Mouse (Mus musculus): ENCODE data around the gene Rgs4. TPM values are rescaled to one million over a fixed set of nuclear protein-coding genes. Genes with fewer than 3 reads are reported as not detected.
A peak's percentile ranks its signal among the peaks of the same experiment; 100 is the strongest.

The Rgs4 gene
- 10 to 100 TPM; 12.4 to 16.1 TPM for total RNA-seq (2021)
- polyA plus RNA-seq (2012; rRNA removed) = 7.3 and 19.2 TPM in 2 replicates
- long read RNA-seq, transcript Rgs4-201 (5 exons, 2,941 nt) = major isoform, 14 of 15 reads
- long read RNA-seq, partial matches to known transcripts = 0 of 15 reads
- long read RNA-seq, other reads (novel, unspliced or antisense) = 1 of 15 reads

- Histone ChIP-seq H3K27ac (peak within 1 kb of the TSS; percentile 44), H3K9ac (ENCODE audit: low read depth, low read length) (peak within 1 kb of the TSS; percentile 42), H3K36me3 (ENCODE audit: control insufficient read depth, insufficient read depth, low read length) (no peaks in the 10 kb centered on the region), H3K79me2 (replicated peaks; ENCODE audit: control insufficient read depth, insufficient read depth, low read length) (no peaks in the 10 kb centered on the region), H3K27me3 (ENCODE audit: control insufficient read depth, insufficient read depth, low read length) (no peaks in the 10 kb centered on the region), H3K4me3 (peak within 1 kb of the TSS; percentile 39), H3K4me1 (ENCODE audit: control insufficient read depth, insufficient read depth, low read length) (no peaks in the 10 kb centered on the region)
- intact Hi-C loops (cut with DNase I) = loop anchor here (5.0 to 10.0 kb wide), 2 partner anchors 75 to 167 kb away; no protein-coding TSS in a partner anchor
- DNase-seq = peak; percentile 55 to 57
- 1% methylated on average over 16 of the region's 16 CpGs for WGBS
- peak; percentile 81 for TF ChIP-seq POLR2A (IDR thresholded peaks at IDR 0.05; ENCODE audit: insufficient read depth, low read depth, low read length)
- no peak for TF ChIP-seq EP300 (IDR thresholded peaks at IDR 0.05; ENCODE audit: insufficient read depth, low read depth, low read length)
Measured at GRCm38 (mm10) chr1:169747473-169747872, at the start of gene Rgs4. TSS of gene Rgs4 (minus strand) at chr1:169747642.

- H3K79me2 ChIP-seq (replicated peaks; ENCODE audit: control insufficient read depth, insufficient read depth, low read length) = no peaks in the 10 kb centered on the region
- H3K36me3 ChIP-seq (ENCODE audit: control insufficient read depth, insufficient read depth, low read length) = no peaks in the 10 kb centered on the region
- TF ChIP-seq EP300 (IDR thresholded peaks at IDR 0.05; ENCODE audit: insufficient read depth, low read depth, low read length) (no peak), POLR2A (IDR thresholded peaks at IDR 0.05; ENCODE audit: insufficient read depth, low read depth, low read length) (no peak), CTCF (IDR thresholded peaks at IDR 0.05) (no peak)
- H3K9ac ChIP-seq (ENCODE audit: low read depth, low read length) = no peak overlapping the region
- DNase-seq = no peak
- no peak overlapping the region for H3K4me3 ChIP-seq
- no peaks in the 10 kb centered on the region for H3K27me3 ChIP-seq (ENCODE audit: control insufficient read depth, insufficient read depth, low read length)
- H3K4me1 ChIP-seq (ENCODE audit: control insufficient read depth, insufficient read depth, low read length) = no peaks in the 10 kb centered on the region
- no peak overlapping the region for H3K27ac ChIP-seq
- 78% methylated on average over 5 of the region's 5 CpGs for WGBS
- intact Hi-C loops (cut with DNase I) = no loop called here
Measured at GRCm38 (mm10) chr1:169792437-169792836, 45.0 kb upstream of the Rgs4 start.

DNA sequence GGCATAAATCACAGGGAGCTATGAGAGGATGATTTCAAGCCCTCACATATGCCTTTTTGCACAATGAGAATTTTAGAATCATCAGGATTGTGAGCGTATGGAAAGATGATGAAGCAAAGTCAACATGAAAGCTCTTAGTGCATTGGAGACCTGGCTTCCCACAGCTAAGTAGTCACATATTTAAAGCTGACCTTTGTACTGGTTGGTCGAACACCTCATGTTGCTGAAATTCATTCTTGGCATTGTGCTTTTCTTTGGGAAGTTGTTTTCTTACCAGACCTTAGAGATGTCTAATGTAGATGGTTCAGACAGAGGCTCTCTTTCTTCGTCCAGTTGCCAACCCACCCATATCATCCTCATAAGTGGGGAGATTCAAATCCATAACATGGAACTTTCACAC, 38.5 kb upstream of the Rgs4 start:
- TF ChIP-seq CTCF (IDR thresholded peaks at IDR 0.05) (no peak), POLR2A (IDR thresholded peaks at IDR 0.05; ENCODE audit: insufficient read depth, low read depth, low read length) (no peak), EP300 (IDR thresholded peaks at IDR 0.05; ENCODE audit: insufficient read depth, low read depth, low read length) (no peak)
- H3K79me2 ChIP-seq (replicated peaks; ENCODE audit: control insufficient read depth, insufficient read depth, low read length) = no peaks in the 10 kb centered on the region
- no peak overlapping the region for H3K4me3 ChIP-seq
- no peaks in the 10 kb centered on the region for H3K4me1 ChIP-seq (ENCODE audit: control insufficient read depth, insufficient read depth, low read length)
- H3K9ac ChIP-seq (ENCODE audit: low read depth, low read length) = no peak overlapping the region
- no peaks in the 10 kb centered on the region for H3K27me3 ChIP-seq (ENCODE audit: control insufficient read depth, insufficient read depth, low read length)
- intact Hi-C loops (cut with DNase I) = no loop called here
- 73% methylated on average over 3 of the region's 3 CpGs for WGBS
- no peak overlapping the region for H3K27ac ChIP-seq
- DNase-seq = no peak
- no peaks in the 10 kb centered on the region for H3K36me3 ChIP-seq (ENCODE audit: control insufficient read depth, insufficient read depth, low read length)

DNA sequence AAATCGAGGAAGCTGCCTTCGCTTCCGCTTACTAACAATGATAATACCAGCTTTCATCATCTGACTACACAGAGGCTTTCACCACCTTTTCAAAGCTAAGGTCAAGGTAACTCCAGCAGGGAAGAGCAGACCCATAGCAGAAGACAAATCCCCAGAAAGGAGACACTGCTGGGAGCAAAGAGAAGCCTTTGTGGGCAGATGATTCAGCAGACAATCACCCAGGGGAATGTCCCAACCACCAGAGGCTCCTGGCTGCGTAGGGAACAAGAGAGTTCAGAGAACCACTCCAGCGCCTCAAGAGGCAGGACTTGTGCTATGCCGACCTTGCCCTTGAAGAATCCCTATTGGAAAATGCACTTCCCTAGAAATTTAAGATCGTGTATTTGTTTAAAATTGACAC, 29.1 kb upstream of the Rgs4 start:
- H3K4me1 ChIP-seq (ENCODE audit: control insufficient read depth, insufficient read depth, low read length) = no peaks in the 10 kb centered on the region
- H3K4me3 ChIP-seq = no peak overlapping the region
- 71% methylated on average over 7 of the region's 7 CpGs for WGBS
- intact Hi-C loops (cut with DNase I) = no loop called here
- no peak for DNase-seq
- H3K36me3 ChIP-seq (ENCODE audit: control insufficient read depth, insufficient read depth, low read length) = no peaks in the 10 kb centered on the region
- TF ChIP-seq CTCF (IDR thresholded peaks at IDR 0.05) = peak; percentile 24
- no peak for TF ChIP-seq POLR2A (IDR thresholded peaks at IDR 0.05; ENCODE audit: insufficient read depth, low read depth, low read length)
- no peak overlapping the region for H3K27ac ChIP-seq
- H3K9ac ChIP-seq (ENCODE audit: low read depth, low read length) = no peak overlapping the region
- H3K27me3 ChIP-seq (ENCODE audit: control insufficient read depth, insufficient read depth, low read length) = no peaks in the 10 kb centered on the region
- H3K79me2 ChIP-seq (replicated peaks; ENCODE audit: control insufficient read depth, insufficient read depth, low read length) = no peaks in the 10 kb centered on the region

DNA sequence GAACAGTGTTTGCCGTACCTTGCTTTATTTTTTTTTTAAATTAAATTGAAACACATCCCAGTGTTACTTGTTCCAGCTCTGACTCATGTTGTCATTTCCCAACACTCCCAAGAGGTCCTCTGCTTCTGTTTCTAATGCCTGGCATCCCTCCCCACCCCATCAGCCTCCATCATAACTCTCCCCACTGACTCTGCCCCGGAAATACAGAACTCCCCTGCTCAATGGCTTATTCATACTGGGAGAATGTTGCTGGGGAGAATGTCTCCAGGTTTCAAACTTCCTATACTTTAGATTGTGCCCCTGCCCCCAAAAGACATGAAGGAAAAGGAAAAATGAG, 17.1 kb upstream of the Rgs4 start:
- Histone ChIP-seq H3K4me1 (ENCODE audit: control insufficient read depth, insufficient read depth, low read length) (no peaks in the 10 kb centered on the region), H3K4me3 (no peak overlapping the region), H3K79me2 (replicated peaks; ENCODE audit: control insufficient read depth, insufficient read depth, low read length) (no peaks in the 10 kb centered on the region), H3K27me3 (ENCODE audit: control insufficient read depth, insufficient read depth, low read length) (no peaks in the 10 kb centered on the region), H3K36me3 (ENCODE audit: control insufficient read depth, insufficient read depth, low read length) (no peaks in the 10 kb centered on the region), H3K9ac (ENCODE audit: low read depth, low read length) (no peak overlapping the region), H3K27ac (no peak overlapping the region)
- whole genome bisulfite sequencing = 76% methylated on average over 2 of the region's 2 CpGs
- TF ChIP-seq EP300 (IDR thresholded peaks at IDR 0.05; ENCODE audit: insufficient read depth, low read depth, low read length) = no peak
- TF ChIP-seq CTCF (IDR thresholded peaks at IDR 0.05) = no peak
- TF ChIP-seq POLR2A (IDR thresholded peaks at IDR 0.05; ENCODE audit: insufficient read depth, low read depth, low read length) = no peak
- DNase-seq = no peak
- intact Hi-C loops (cut with DNase I) = no loop called here

DNA sequence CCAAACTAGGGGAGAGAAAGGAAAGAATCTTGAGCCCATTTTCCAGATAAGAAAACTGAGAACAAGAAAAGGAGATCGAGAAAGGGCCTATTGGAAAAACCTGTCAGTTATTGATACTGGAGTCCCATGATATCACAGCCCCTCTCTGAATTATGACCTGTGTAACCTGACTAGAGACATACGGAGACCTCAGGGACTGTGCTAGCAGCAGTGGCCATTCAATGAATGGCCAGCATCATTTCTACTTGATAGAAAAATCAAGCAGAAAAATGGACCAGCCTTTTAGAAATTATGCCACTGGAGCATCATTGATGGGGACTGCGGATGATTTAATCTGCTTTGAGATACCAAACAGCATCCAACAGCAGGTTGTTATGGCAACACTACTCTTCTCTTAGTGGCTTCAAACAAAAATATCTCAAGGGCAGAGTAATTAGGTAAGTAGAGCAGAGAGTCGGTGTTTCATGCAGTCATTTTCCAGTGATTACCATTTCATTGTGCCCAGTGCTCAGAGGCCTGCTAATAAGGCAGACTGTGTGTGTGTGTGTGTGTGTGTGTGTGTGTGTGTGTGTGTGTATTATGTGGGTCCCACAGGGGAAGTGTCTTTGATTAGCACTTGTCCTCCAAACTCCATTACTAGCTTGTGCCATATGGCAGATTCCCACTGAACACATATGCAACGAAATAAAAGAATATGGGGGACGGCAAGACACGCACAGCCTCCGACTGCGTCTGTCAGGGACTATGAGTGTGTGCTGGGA, 16.6 kb upstream of the Rgs4 start:
- H3K9ac ChIP-seq (ENCODE audit: low read depth, low read length) = no peak overlapping the region
- intact Hi-C loops (cut with DNase I) = no loop called here
- WGBS = 85% methylated on average over 9 of the region's 9 CpGs

More for the DNA sequence above, 16.6 kb upstream of the Rgs4 start:
- Histone ChIP-seq H3K36me3 (ENCODE audit: control insufficient read depth, insufficient read depth, low read length) (no peaks in the 10 kb centered on the region), H3K79me2 (replicated peaks; ENCODE audit: control insufficient read depth, insufficient read depth, low read length) (no peaks in the 10 kb centered on the region), H3K4me1 (ENCODE audit: control insufficient read depth, insufficient read depth, low read length) (no peaks in the 10 kb centered on the region), H3K27ac (no peak overlapping the region), H3K27me3 (ENCODE audit: control insufficient read depth, insufficient read depth, low read length) (no peaks in the 10 kb centered on the region), H3K4me3 (no peak overlapping the region)
- DNase-seq = no peak
- TF ChIP-seq EP300 (IDR thresholded peaks at IDR 0.05; ENCODE audit: insufficient read depth, low read depth, low read length) = no peak
- TF ChIP-seq CTCF (IDR thresholded peaks at IDR 0.05) = no peak
- TF ChIP-seq POLR2A (IDR thresholded peaks at IDR 0.05; ENCODE audit: insufficient read depth, low read depth, low read length) = no peak

Data from heart, adult 2 months (tissue).